Mouse (Mus musculus) kidney, embryonic 15.5 days (tissue): ENCODE data around the gene Lrriq4. TPM values are rescaled to one million over a fixed set of nuclear protein-coding genes. Genes with fewer than 3 reads are reported as not detected.
A peak's percentile ranks its signal among the peaks of the same experiment; 100 is the strongest.

Experiments
- ATAC-seq: fragments of 200-750 bp; cut with Nextera tagmentation; replicated peaks from 2 replicates; pipeline ENCODE4 v1.8.0; 2017; ENCODE audit warnings: moderate TSS enrichment; ENCODE audit not compliant: low FRiP score
- H3K27ac ChIP-seq: fragments of 300-500 bp; sonication (generic); 2 replicates; pipeline ENCODE4 v1.5.1; 2015; ENCODE audit warnings: mild to moderate bottlenecking, inconsistent platforms
- H3K27me3 ChIP-seq: fragments of 300-500 bp; sonication (generic); 2 replicates; pipeline ENCODE4 v1.6.1; 2015; ENCODE audit warnings: inconsistent platforms
- H3K36me3 ChIP-seq: fragments of 300-500 bp; sonication (generic); 2 replicates; pipeline ENCODE4 v1.6.1; 2015; ENCODE audit warnings: inconsistent platforms
- H3K4me1 ChIP-seq: fragments of 300-500 bp; sonication (generic); 2 replicates; pipeline ENCODE4 v1.6.1; 2015; ENCODE audit warnings: inconsistent platforms
- H3K4me2 ChIP-seq: fragments of 300-500 bp; sonication (generic); 2 replicates; pipeline ENCODE4 v1.6.1; 2015; ENCODE audit warnings: moderate library complexity, mild to moderate bottlenecking, inconsistent platforms
- H3K4me3 ChIP-seq: fragments of 300-500 bp; sonication (generic); replicated peaks from 2 replicates; pipeline ENCODE4 v1.5.1; 2015; ENCODE audit warnings: mild to moderate bottlenecking, inconsistent platforms
- H3K9ac ChIP-seq: fragments of 300-500 bp; sonication (generic); 2 replicates; pipeline ENCODE4 v1.6.1; 2015; ENCODE audit warnings: mild to moderate bottlenecking, inconsistent platforms
- H3K9me3 ChIP-seq: fragments of 300-500 bp; sonication (generic); replicated peaks from 2 replicates; pipeline ENCODE4 v1.6.1; 2016; ENCODE audit warnings: inconsistent platforms
- WGBS: fragments of 180-500 bp; shearing (Covaris S2); methylation state at CpG from one replicate; pipeline ENCODE4 v1.1.7; 2015; ENCODE audit warnings: mixed read lengths; 5-methylcytosine and 5-hydroxymethylcytosine counted together
- polyA plus RNA-seq: library from polyadenylated mRNA; unstranded; fragments of >200 nt; fragmentation: Nextera tagmentation; extraction: Ambion mirVana; gene quantifications from 2 replicates; pipeline ENCODE4 v1.2.1, GENCODE M21; 2015

Lrriq4 gene
- not detected in 2 replicates for polyA plus RNA-seq

- Histone ChIP-seq H3K36me3 (no peaks in the 10 kb centered on the region), H3K4me3 (no peak within 1 kb of the TSS), H3K27ac (no peak within 1 kb of the TSS), H3K27me3 (peaks cover 6% of the 10 kb centered on the region; the same call in 1 of the 2 replicates), H3K4me1 (peaks cover 3% of the 10 kb centered on the region), H3K4me2 (no peak within 1 kb of the TSS), H3K9me3 (no peaks in the 10 kb centered on the region), H3K9ac (no peak within 1 kb of the TSS)
- 71% methylated on average over 2 of the region's 2 CpGs for WGBS
- ATAC-seq, result no peak
These were observed at the start of gene Lrriq4 for GRCm38 (mm10) chr3:30644207-30644606. Lrriq4 (plus strand) TSS chr3:30644507.

GRCm38 (mm10) chr3:30595111-30595832 is 49.0 kb upstream of the Lrriq4 start:
- Histone ChIP-seq H3K4me1 (peaks cover 21% of the 10 kb centered on the region), H3K9me3 (no peaks in the 10 kb centered on the region), H3K4me2 (peak overlapping the region; percentile 93), H3K9ac (peak overlapping the region; percentile 74), H3K4me3 (peak overlapping the region; percentile 80), H3K27ac (no peak overlapping the region), H3K27me3 (peaks cover 9% of the 10 kb centered on the region; the same call in 1 of the 2 replicates), H3K36me3 (no peaks in the 10 kb centered on the region)
- WGBS, result under 1% methylated on average over 62 of the region's 62 CpGs
- peak; percentile 66 for ATAC-seq

- ATAC-seq, result no peak
- Histone ChIP-seq H3K4me1 (peaks cover 23% of the 10 kb centered on the region), H3K9me3 (no peaks in the 10 kb centered on the region)
These were observed 47.0 kb upstream of the Lrriq4 start for GRCm38 (mm10) chr3:30597271-30597670.

GRCm38 (mm10) chr3:30599711-30600545 is 44.4 kb upstream of the Lrriq4 start, which contains the start of gene Actrt3:
Actrt3 (minus strand) TSS chr3:30599939.
- peak within 1 kb of the TSS; percentile 73 for H3K27ac ChIP-seq
- peaks cover 32% of the 10 kb centered on the region for H3K4me1 ChIP-seq
- peak within 1 kb of the TSS; percentile 56 for H3K9ac ChIP-seq
- H3K4me2 ChIP-seq, result peak within 1 kb of the TSS; percentile 96
- ATAC-seq, result no peak
- H3K36me3 ChIP-seq, result peaks cover 9% of the 10 kb centered on the region
- H3K4me3 ChIP-seq, result peak within 1 kb of the TSS; percentile 90
- under 1% methylated on average over 32 of the region's 32 CpGs for WGBS
- H3K9me3 ChIP-seq, result no peaks in the 10 kb centered on the region
- H3K27me3 ChIP-seq, result peaks cover 9% of the 10 kb centered on the region; the same call in 1 of the 2 replicates

More at GRCm38 (mm10) chr3:30597271-30597670, 47.0 kb upstream of the Lrriq4 start:
- Histone ChIP-seq H3K27me3 (peaks cover 9% of the 10 kb centered on the region; the same call in 1 of the 2 replicates), H3K27ac (no peak overlapping the region), H3K9ac (no peak overlapping the region), H3K4me2 (no peak overlapping the region), H3K4me3 (no peak overlapping the region), H3K36me3 (no peaks in the 10 kb centered on the region)
- WGBS, result 82% methylated on average over 7 of the region's 7 CpGs

GRCm38 (mm10) chr3:30600717-30601116 is 43.6 kb upstream of the Lrriq4 start:
- peaks cover 14% of the 10 kb centered on the region for H3K36me3 ChIP-seq
- no peak for ATAC-seq
- peak overlapping the region; percentile 96 for H3K4me2 ChIP-seq
- peak overlapping the region; percentile 49 for H3K9ac ChIP-seq
- peaks cover 30% of the 10 kb centered on the region for H3K4me1 ChIP-seq
- H3K27ac ChIP-seq, result peak overlapping the region; percentile 73
- no peaks in the 10 kb centered on the region for H3K9me3 ChIP-seq
- H3K27me3 ChIP-seq, result peaks cover 9% of the 10 kb centered on the region; the same call in 1 of the 2 replicates
- peak overlapping the region; percentile 90 for H3K4me3 ChIP-seq
- under 1% methylated on average over 14 of the region's 14 CpGs for WGBS

- Histone ChIP-seq H3K4me3 (peak overlapping the region; percentile 90), H3K4me1 (peaks cover 26% of the 10 kb centered on the region), H3K9ac (peak overlapping the region; percentile 49), H3K27ac (peak overlapping the region; percentile 84), H3K4me2 (peak overlapping the region; percentile 96), H3K36me3 (peaks cover 18% of the 10 kb centered on the region), H3K27me3 (peaks cover 9% of the 10 kb centered on the region; the same call in 1 of the 2 replicates), H3K9me3 (no peaks in the 10 kb centered on the region)
- WGBS, result 1% methylated on average over 17 of the region's 17 CpGs
- ATAC-seq, result peak; percentile 7; the same call in 1 of the 2 replicates
These were observed 43.1 kb upstream of the Lrriq4 start for GRCm38 (mm10) chr3:30601175-30601574.

GRCm38 (mm10) chr3:30601610-30602064 is 42.7 kb upstream of the Lrriq4 start:
- Histone ChIP-seq H3K9ac (peak overlapping the region; percentile 81; the same call in 1 of the 2 replicates), H3K36me3 (peaks cover 22% of the 10 kb centered on the region), H3K4me2 (peak overlapping the region; percentile 96), H3K27me3 (peaks cover 9% of the 10 kb centered on the region; the same call in 1 of the 2 replicates), H3K4me3 (peak overlapping the region; percentile 90), H3K9me3 (no peaks in the 10 kb centered on the region), H3K27ac (peak overlapping the region; percentile 99), H3K4me1 (peaks cover 25% of the 10 kb centered on the region)
- WGBS, result under 1% methylated on average over 13 of the region's 13 CpGs
- ATAC-seq, result no peak

- under 1% methylated on average over 40 of the region's 40 CpGs for WGBS
- Histone ChIP-seq H3K27ac (peak within 1 kb of the TSS; percentile 99), H3K27me3 (peaks cover 9% of the 10 kb centered on the region; the same call in 1 of the 2 replicates), H3K9ac (peak within 1 kb of the TSS; percentile 81), H3K36me3 (peaks cover 25% of the 10 kb centered on the region), H3K4me3 (peak within 1 kb of the TSS; percentile 90), H3K4me2 (peak within 1 kb of the TSS; percentile 96), H3K4me1 (peaks cover 25% of the 10 kb centered on the region), H3K9me3 (no peaks in the 10 kb centered on the region)
- ATAC-seq, result peak; percentile 95
These were observed 42.1 kb upstream of the Lrriq4 start, which contains the start of gene Mynn for GRCm38 (mm10) chr3:30602065-30602739. Mynn (plus strand) TSS chr3:30602065.

GRCm38 (mm10) chr3:30602740-30603098 is 41.6 kb upstream of the Lrriq4 start:
- Histone ChIP-seq H3K36me3 (peaks cover 30% of the 10 kb centered on the region), H3K9ac (peak overlapping the region; percentile 81), H3K27me3 (peaks cover 9% of the 10 kb centered on the region; the same call in 1 of the 2 replicates), H3K9me3 (no peaks in the 10 kb centered on the region), H3K4me2 (peak overlapping the region; percentile 96), H3K27ac (peak overlapping the region; percentile 99), H3K4me1 (peaks cover 25% of the 10 kb centered on the region), H3K4me3 (peak overlapping the region; percentile 90)
- under 1% methylated on average over 27 of the region's 27 CpGs for WGBS
- ATAC-seq, result peak; percentile 77

- peaks cover 28% of the 10 kb centered on the region for H3K4me1 ChIP-seq
- H3K4me2 ChIP-seq, result peak overlapping the region; percentile 96
- ATAC-seq, result no peak
- peaks cover 8% of the 10 kb centered on the region; the same call in 1 of the 2 replicates for H3K27me3 ChIP-seq
- H3K36me3 ChIP-seq, result peaks cover 34% of the 10 kb centered on the region
- H3K4me3 ChIP-seq, result peak overlapping the region; percentile 90
- peak overlapping the region; percentile 99 for H3K27ac ChIP-seq
- no peaks in the 10 kb centered on the region for H3K9me3 ChIP-seq
- 26% methylated on average over 10 of the region's 10 CpGs for WGBS
- peak overlapping the region; percentile 81 for H3K9ac ChIP-seq
These were observed 41.1 kb upstream of the Lrriq4 start for GRCm38 (mm10) chr3:30603256-30603655.

GRCm38 (mm10) chr3:30608999-30609398 is 35.3 kb upstream of the Lrriq4 start:
- ATAC-seq, result no peak
- no peaks in the 10 kb centered on the region for H3K9me3 ChIP-seq
- H3K27ac ChIP-seq, result peak overlapping the region; percentile 54; the same call in 1 of the 2 replicates
- no peaks in the 10 kb centered on the region for H3K27me3 ChIP-seq
- H3K4me2 ChIP-seq, result no peak overlapping the region
- H3K9ac ChIP-seq, result no peak overlapping the region
- H3K4me1 ChIP-seq, result peaks cover 7% of the 10 kb centered on the region
- WGBS, result 78% methylated on average over 3 of the region's 3 CpGs
- H3K36me3 ChIP-seq, result peaks cover 80% of the 10 kb centered on the region
- H3K4me3 ChIP-seq, result no peak overlapping the region
